Mouse (Mus musculus) ES-Bruce4 (cell line): ENCODE data around the gene Trim39.

Experiments used
- CTCF ChIP-seq: IDR thresholded peaks from one replicate; pipeline ENCODE4 v1.8.1; 2011; ENCODE audit warnings: low read depth, low read length
- POLR2A ChIP-seq: IDR thresholded peaks from one replicate; pipeline ENCODE4 v1.8.1; 2011; ENCODE audit warnings: low read length; ENCODE audit not compliant: insufficient read depth

- TF ChIP-seq POLR2A (no peak), CTCF (no peak)
Measured at GRCm38 (mm10) chr17:36215586-36215985, 56.5 kb downstream of the Trim39 start.
